Mouse (Mus musculus) liver, embryonic 11.5 days (tissue): ENCODE results near the gene Gpn3. TPM values are rescaled to one million over a fixed set of nuclear protein-coding genes. Genes with fewer than 3 reads are reported as not detected.
"Not testable (repeated sequence)": the region's sequence is repeated elsewhere in the genome, so short reads cannot be mapped to it uniquely, and the experiment has no call there.

ENCODE experiments used
- ATAC-seq: fragments of 200-750 bp; cut with Nextera tagmentation; replicated peaks from 2 replicates; pipeline ENCODE4 v1.8.0; 2017; ENCODE audit warnings: moderate number of reproducible peaks, mild to moderate bottlenecking, moderate TSS enrichment, moderate library complexity; ENCODE audit not compliant: low FRiP score
- DNase-seq: peaks from one replicate; pipeline ENCODE4 v3.0.0-alpha.2; 2017; ENCODE audit warnings: low spot score
- H3K27ac ChIP-seq: fragments of 300-500 bp; sonication (generic); 2 replicates; pipeline ENCODE4 v1.5.1; 2014; ENCODE audit warnings: mild to moderate bottlenecking, low read depth, low read length, control low read depth
- H3K27me3 ChIP-seq: fragments of 300-500 bp; sonication (generic); replicated peaks from 2 replicates; pipeline ENCODE4 v1.6.1; 2014; ENCODE audit warnings: low read length, mixed read lengths; ENCODE audit not compliant: control insufficient read depth, insufficient read depth
- H3K36me3 ChIP-seq: fragments of 300-500 bp; sonication (generic); 2 replicates; pipeline ENCODE4 v1.6.1; 2014; ENCODE audit warnings: mild to moderate bottlenecking, low read length, moderate library complexity, mixed read lengths; ENCODE audit not compliant: control insufficient read depth, insufficient read depth
- H3K4me1 ChIP-seq: fragments of 300-500 bp; sonication (generic); replicated peaks from 2 replicates; pipeline ENCODE4 v1.6.1; 2014; ENCODE audit warnings: low read length, mixed read lengths; ENCODE audit not compliant: control insufficient read depth, insufficient read depth
- H3K4me2 ChIP-seq: fragments of 300-500 bp; sonication (generic); 2 replicates; pipeline ENCODE4 v1.6.1; 2014; ENCODE audit warnings: mild to moderate bottlenecking, control low read depth, moderate library complexity
- H3K4me3 ChIP-seq: fragments of 300-500 bp; sonication (generic); 2 replicates; pipeline ENCODE4 v1.5.1; 2014; ENCODE audit warnings: low read depth, low read length, control low read depth
- H3K9ac ChIP-seq: fragments of 300-500 bp; sonication (generic); 2 replicates; pipeline ENCODE4 v1.6.1; 2014; ENCODE audit warnings: low read depth, low read length, control low read depth
- H3K9me3 ChIP-seq: fragments of 300-500 bp; sonication (generic); 2 replicates; pipeline ENCODE4 v1.6.1; 2016; ENCODE audit warnings: low read length, inconsistent platforms, mixed read lengths; ENCODE audit not compliant: control insufficient read depth
- WGBS: fragments of 180-500 bp; shearing (Covaris S2); extraction: QIAGEN DNeasy Blood & Tissue Kit; methylation state at CpG from one replicate; pipeline ENCODE4 v1.1.7; 2014; 5-methylcytosine and 5-hydroxymethylcytosine counted together
- polyA plus RNA-seq: library from polyadenylated mRNA; unstranded; fragments of >200 nt; fragmentation: Nextera tagmentation; extraction: Ambion mirVana; gene quantifications from 2 replicates; pipeline ENCODE4 v1.2.1, GENCODE M21; 2014

The Gpn3 gene
- polyA plus RNA-seq, 1 experiment from 2014 or later: 112 TPM

DNA sequence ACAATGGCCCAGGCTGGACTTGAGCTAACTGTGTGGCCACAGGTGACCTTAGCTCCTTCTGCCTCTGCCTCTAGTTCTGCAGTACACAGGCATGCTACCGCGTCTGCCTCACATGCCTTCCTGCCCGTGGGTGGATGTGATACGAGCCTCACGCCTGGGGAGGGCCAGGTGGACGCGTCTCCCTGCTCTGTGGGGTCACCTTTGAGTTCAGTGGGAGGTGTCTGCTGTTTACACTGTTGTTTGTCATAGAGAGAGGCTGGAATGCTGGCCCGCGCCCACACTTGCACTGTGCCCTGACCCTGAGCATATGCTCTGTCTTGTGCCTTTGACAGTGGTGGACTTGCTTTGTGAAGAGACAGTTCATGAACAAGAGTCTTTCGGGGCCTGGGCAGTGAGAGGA lies 33.9 kb downstream of the Gpn3 start:
- WGBS: 86% methylated on average over 10 of the region's 10 CpGs
- Histone ChIP-seq H3K4me1 (no peaks in the 10 kb centered on the region), H3K4me3 (no peak overlapping the region), H3K36me3 (peaks cover 42% of the 10 kb centered on the region), H3K9ac (no peak overlapping the region), H3K27me3 (no peaks in the 10 kb centered on the region), H3K4me2 (no peak overlapping the region), H3K27ac (no peak overlapping the region), H3K9me3 (no peaks in the 10 kb centered on the region)
- DNase-seq (no peak), ATAC-seq (no peak)

DNA sequence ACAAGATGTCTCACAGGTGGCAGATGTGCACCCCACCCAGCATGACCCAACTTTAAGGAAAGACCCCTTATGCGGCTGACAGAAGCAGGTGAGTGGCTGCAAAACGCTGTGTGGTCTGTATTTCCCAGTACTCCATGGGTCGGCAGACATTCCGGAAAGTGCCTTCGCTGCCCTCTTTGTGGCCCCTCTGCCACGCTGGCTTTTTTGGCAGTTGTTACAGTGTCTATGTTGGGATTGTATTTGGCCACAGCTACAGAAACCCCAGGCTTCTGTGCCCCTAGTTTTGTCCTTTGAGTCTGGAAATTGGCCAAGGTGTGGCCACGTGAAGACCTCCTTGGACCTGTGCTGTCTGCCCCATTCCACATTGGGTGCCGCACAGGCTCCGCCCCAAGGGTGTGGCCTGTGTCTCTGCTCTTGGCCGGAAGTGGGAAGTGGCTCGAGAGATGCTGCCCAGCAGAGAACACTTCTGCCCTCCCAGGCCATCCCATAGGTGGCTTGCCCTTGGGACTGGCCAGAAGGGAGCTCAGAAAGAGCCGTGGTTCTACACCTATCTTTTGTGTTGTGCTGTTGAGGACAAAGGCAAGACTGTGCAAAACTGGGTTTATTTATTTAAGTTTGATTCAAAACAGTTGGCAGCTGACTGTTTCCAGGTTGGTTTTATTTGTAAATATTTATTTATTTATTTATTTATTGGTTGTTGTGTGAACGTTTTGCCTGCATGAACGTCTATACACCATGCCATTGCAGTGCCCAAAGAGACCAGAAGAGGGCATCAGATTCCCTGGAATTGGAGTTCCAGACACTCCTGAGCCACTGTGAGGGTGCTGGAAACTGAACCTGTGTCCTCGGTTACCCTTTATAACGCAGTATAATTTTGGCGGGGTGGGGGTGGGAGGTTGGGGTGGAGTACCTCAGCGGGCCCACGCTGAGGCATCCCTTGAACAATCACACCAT lies 38.3 kb downstream of the Gpn3 start:
- Histone ChIP-seq H3K27ac (no peak overlapping the region), H3K4me1 (no peaks in the 10 kb centered on the region), H3K4me3 (no peak overlapping the region), H3K9me3 (no peaks in the 10 kb centered on the region), H3K9ac (no peak overlapping the region), H3K27me3 (no peaks in the 10 kb centered on the region), H3K4me2 (no peak overlapping the region), H3K36me3 (peaks cover 16% of the 10 kb centered on the region)
- ATAC-seq (no peak), DNase-seq (no peak)
- 86% methylated on average over 19 of the region's 19 CpGs for WGBS

- no peak overlapping the region for H3K27ac ChIP-seq
- WGBS: 81% methylated on average over 5 of the region's 5 CpGs
- no peaks in the 10 kb centered on the region for H3K27me3 ChIP-seq
- no peak for DNase-seq
- H3K4me1 ChIP-seq: no peaks in the 10 kb centered on the region
- no peaks in the 10 kb centered on the region for H3K9me3 ChIP-seq
- H3K4me3 ChIP-seq: no peak overlapping the region
- no peak for ATAC-seq
- H3K4me2 ChIP-seq: no peak overlapping the region
- H3K9ac ChIP-seq: no peak overlapping the region
- peaks cover 4% of the 10 kb centered on the region; the same call in 1 of the 2 replicates for H3K36me3 ChIP-seq
Measured at GRCm38 (mm10) chr5:122411892-122412291, 40.2 kb downstream of the Gpn3 start.

DNA sequence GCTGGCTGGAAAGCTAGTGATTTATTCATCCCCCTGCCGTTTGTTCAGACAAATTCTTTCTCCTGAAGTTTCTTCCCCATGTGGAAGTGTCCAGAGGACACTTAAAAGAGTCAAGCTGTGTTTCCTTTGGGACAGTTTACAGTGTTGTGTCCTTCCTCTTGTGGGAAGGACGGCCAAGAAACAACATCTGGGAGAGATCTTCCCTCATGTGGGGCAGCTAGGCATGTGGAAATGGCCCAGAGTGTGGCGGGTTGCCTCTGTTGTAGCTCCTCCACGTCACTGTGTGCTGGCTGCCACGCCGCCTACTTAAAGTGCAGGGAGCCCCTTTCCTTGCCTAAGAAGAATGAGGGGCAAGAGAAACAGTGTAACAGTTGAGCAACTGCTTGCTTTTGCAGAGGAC lies 41.1 kb downstream of the Gpn3 start:
- no peak overlapping the region for H3K4me2 ChIP-seq
- no peak overlapping the region for H3K27ac ChIP-seq
- H3K9me3 ChIP-seq: no peaks in the 10 kb centered on the region
- no peaks in the 10 kb centered on the region for H3K27me3 ChIP-seq
- H3K4me1 ChIP-seq: no peaks in the 10 kb centered on the region
- ATAC-seq (no peak), DNase-seq (no peak)
- H3K36me3 ChIP-seq: peaks cover 4% of the 10 kb centered on the region; the same call in 1 of the 2 replicates
- H3K4me3 ChIP-seq: no peak overlapping the region
- no peak overlapping the region for H3K9ac ChIP-seq
- 57% methylated on average over 6 of the region's 6 CpGs for WGBS

DNA sequence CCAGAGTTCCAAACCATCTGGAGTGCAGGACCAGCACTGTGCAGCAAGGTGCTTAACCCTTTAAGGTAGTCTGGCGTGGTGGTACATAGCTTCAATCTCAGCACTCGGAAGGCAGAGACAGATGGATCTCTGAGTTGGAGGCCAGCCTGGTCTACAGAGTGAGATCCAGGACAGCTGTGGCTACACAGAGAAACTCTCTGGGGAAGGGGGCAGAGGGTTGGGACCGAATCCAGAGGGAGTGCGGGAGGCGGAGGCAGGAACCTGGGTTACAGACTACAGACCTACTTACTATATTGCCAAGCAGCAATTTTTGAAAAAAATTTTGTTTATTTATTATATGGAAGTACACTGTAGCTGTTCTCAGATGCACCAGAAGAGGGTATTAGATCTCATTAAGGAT lies 42.7 kb downstream of the Gpn3 start:
- H3K36me3 ChIP-seq: peaks cover 4% of the 10 kb centered on the region; the same call in 1 of the 2 replicates
- DNase-seq (no peak), ATAC-seq (no peak)
- WGBS: 91% methylated on average over 5 of the region's 5 CpGs
- H3K27ac ChIP-seq: no peak overlapping the region
- no peaks in the 10 kb centered on the region for H3K27me3 ChIP-seq
- no peak overlapping the region for H3K4me3 ChIP-seq
- H3K4me2 ChIP-seq: no peak overlapping the region
- H3K4me1 ChIP-seq: no peaks in the 10 kb centered on the region
- no peaks in the 10 kb centered on the region for H3K9me3 ChIP-seq
- no peak overlapping the region for H3K9ac ChIP-seq

GRCm38 (mm10) chr5:122415465-122415864 lies 43.8 kb downstream of the Gpn3 start:
- WGBS: 84% methylated on average over 12 of the region's 12 CpGs
- ATAC-seq (no peak), DNase-seq (no peak)
- no peaks in the 10 kb centered on the region for H3K27me3 ChIP-seq
- no peak overlapping the region for H3K27ac ChIP-seq
- no peak overlapping the region for H3K4me3 ChIP-seq
- no peak overlapping the region for H3K4me2 ChIP-seq
- no peaks in the 10 kb centered on the region for H3K9me3 ChIP-seq
- no peak overlapping the region for H3K9ac ChIP-seq
- no peaks in the 10 kb centered on the region for H3K36me3 ChIP-seq
- no peaks in the 10 kb centered on the region for H3K4me1 ChIP-seq

DNA sequence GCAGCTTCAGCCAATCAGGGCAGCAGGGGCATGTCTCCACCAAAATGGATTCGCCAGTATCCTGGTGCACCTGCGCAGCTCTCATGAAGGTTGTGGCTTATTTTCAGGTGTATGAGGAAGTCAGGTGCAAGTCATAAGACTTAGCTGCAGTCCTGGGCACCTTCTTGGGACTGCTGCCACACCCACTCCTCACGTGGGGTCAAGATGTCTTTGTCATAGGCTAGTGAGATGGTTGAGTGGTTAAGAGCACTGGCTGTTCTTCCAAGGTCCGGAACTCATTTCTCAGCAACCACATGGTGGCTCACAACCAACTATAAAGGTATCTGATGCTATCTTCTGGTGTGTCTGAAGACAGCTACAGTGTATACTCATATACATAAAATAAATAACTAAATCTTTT lies 49.0 kb downstream of the Gpn3 start:
- H3K27me3 ChIP-seq, H3K9me3 ChIP-seq, H3K36me3 ChIP-seq, ATAC-seq, H3K4me3 ChIP-seq, H3K9ac ChIP-seq, H3K27ac ChIP-seq, DNase-seq: not testable (repeated sequence)
- 56% methylated on average over 4 of the region's 4 CpGs for WGBS
- Histone ChIP-seq H3K4me1 (peaks cover 11% of the 10 kb centered on the region; the same call in 1 of the 2 replicates), H3K4me2 (peak overlapping the region; percentile 93; the same call in 1 of the 2 replicates)

DNA sequence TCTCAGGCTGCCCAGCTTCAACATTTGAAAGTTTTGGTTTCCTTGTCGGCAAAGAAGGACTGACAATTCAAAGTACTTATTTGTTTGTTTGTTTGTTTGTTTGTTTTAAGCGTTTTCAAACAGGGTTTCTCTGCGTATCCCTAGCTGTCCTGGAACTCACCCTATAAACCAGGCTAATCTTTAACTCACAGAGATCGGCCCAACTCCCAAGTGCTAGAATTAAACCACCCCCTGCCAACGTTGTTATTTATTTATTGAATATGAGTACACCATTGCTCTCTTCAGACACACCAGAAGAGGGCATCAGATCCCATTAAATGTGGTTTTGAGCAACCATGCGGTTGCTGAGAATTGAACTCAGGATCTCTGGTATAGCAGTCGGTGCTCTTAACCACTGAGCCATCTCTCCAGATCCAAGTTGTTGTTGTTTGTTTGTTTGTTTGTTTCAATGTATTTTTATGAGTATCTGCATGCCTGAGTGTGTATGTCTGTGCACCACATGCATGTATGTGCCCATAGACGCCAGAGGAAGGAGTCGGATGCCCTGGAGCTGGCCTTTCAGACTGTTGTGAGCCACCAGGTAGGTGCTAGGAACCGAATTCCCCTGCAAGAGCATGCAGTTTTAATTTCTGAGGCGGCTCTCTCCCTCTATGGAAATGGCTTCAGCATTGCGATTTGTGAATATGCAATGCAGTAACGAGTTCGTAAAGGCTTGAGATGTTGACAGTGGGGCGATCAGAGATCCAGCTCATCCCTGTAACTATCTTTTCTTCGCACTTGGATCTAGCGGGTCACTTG lies 49.8 kb downstream of the Gpn3 start, which contains the start of gene Anapc7:
TSS of gene Anapc7 (plus strand) at position 423 of the 798 bp plus-strand sequence.
- H3K27ac ChIP-seq: peak within 1 kb of the TSS; percentile 54
- DNase-seq (no peak), ATAC-seq (peak; percentile 11; the same call in 1 of the 2 replicates)
- H3K4me2 ChIP-seq: peak within 1 kb of the TSS; percentile 93
- H3K4me3 ChIP-seq: peak within 1 kb of the TSS; percentile 99
- WGBS: 15% methylated on average over 17 of the region's 17 CpGs
- no peaks in the 10 kb centered on the region for H3K9me3 ChIP-seq
- H3K36me3 ChIP-seq: no peaks in the 10 kb centered on the region
- peaks cover 11% of the 10 kb centered on the region; the same call in 1 of the 2 replicates for H3K4me1 ChIP-seq
- H3K9ac ChIP-seq: peak within 1 kb of the TSS; percentile 94
- no peaks in the 10 kb centered on the region for H3K27me3 ChIP-seq
